Mouse (Mus musculus) right cerebral cortex, postnatal 14 days (tissue): ENCODE measurements around the gene Ncapd3.

Experiments
- DNase-seq: peaks from one replicate; pipeline ENCODE4 v3.0.0; 2022

Gene Ncapd3

GRCm38 (mm10) chr9:27029828-27030762, at the start of gene Ncapd3, which contains the start of gene Vps26b:
Ncapd3 (plus strand) TSS chr9:27030175.
Vps26b (minus strand) TSS chr9:27030065.
- peak; percentile 96 for DNase-seq

GRCm38 (mm10) chr9:26985090-26985613, 44.8 kb upstream of the Ncapd3 start:
- DNase-seq: no peak

GRCm38 (mm10) chr9:26985668-26986277, 44.2 kb upstream of the Ncapd3 start:
- DNase-seq: no peak

GRCm38 (mm10) chr9:26990181-26990580, 39.8 kb upstream of the Ncapd3 start:
- no peak for DNase-seq

- DNase-seq: no peak
Measured at GRCm38 (mm10) chr9:26993118-26993517, 36.9 kb upstream of the Ncapd3 start.

GRCm38 (mm10) chr9:26993900-26994299, 36.1 kb upstream of the Ncapd3 start:
- no peak for DNase-seq

GRCm38 (mm10) chr9:26997062-26997461, 32.9 kb upstream of the Ncapd3 start:
- no peak for DNase-seq

GRCm38 (mm10) chr9:26997501-26997900, 32.5 kb upstream of the Ncapd3 start:
- no peak for DNase-seq

GRCm38 (mm10) chr9:26998669-26999460, 31.1 kb upstream of the Ncapd3 start:
- no peak for DNase-seq

- DNase-seq: peak; percentile 97
Measured at GRCm38 (mm10) chr9:26999461-27000395, 30.2 kb upstream of the Ncapd3 start, which contains the start of the genes Acad8 and Thyn1. Acad8 (minus strand) TSS chr9:26999566. Thyn1 (plus strand) TSS chr9:26999710.

- DNase-seq: no peak
Measured at GRCm38 (mm10) chr9:27005231-27005630, 24.7 kb upstream of the Ncapd3 start.

- DNase-seq: no peak
Measured at GRCm38 (mm10) chr9:27005933-27006332, 24.0 kb upstream of the Ncapd3 start.

- DNase-seq: no peak
Measured at GRCm38 (mm10) chr9:27006866-27007265, 23.1 kb upstream of the Ncapd3 start.

- no peak for DNase-seq
Measured at GRCm38 (mm10) chr9:27009231-27009630, 20.7 kb upstream of the Ncapd3 start.

GRCm38 (mm10) chr9:27011572-27011971, 18.4 kb upstream of the Ncapd3 start:
- DNase-seq: no peak

GRCm38 (mm10) chr9:27018961-27019360, 11.0 kb upstream of the Ncapd3 start:
- no peak for DNase-seq

GRCm38 (mm10) chr9:27023681-27024080, 6.3 kb upstream of the Ncapd3 start:
- DNase-seq: no peak

GRCm38 (mm10) chr9:27026708-27027107, 3.3 kb upstream of the Ncapd3 start:
- no peak for DNase-seq

GRCm38 (mm10) chr9:27029022-27029827, 750 bp upstream of the Ncapd3 start:
- peak; percentile 45 for DNase-seq

- DNase-seq: no peak
Measured at GRCm38 (mm10) chr9:27030763-27031100, 757 bp downstream of the Ncapd3 start.

- DNase-seq: no peak
Measured at GRCm38 (mm10) chr9:27043892-27044291, 13.9 kb downstream of the Ncapd3 start.
